Mouse (Mus musculus): ENCODE data around the gene Olfr557. TPM values are rescaled to one million over a fixed set of nuclear protein-coding genes. Genes with fewer than 3 reads are reported as not detected.

The Olfr557 gene
- polyA plus RNA-seq (2015; fragmentation: Nextera tagmentation; extraction: Ambion mirVana) = not detected in 2 replicates

- Histone ChIP-seq H3K36me3 (no peaks in the 10 kb centered on the region), H3K4me3 (no peak within 1 kb of the TSS), H3K9ac (no peak within 1 kb of the TSS), H3K4me2 (no peak within 1 kb of the TSS), H3K4me1 (no peaks in the 10 kb centered on the region), H3K27me3 (replicated peaks) (no peaks in the 10 kb centered on the region), H3K27ac (replicated peaks) (no peak within 1 kb of the TSS), H3K9me3 (no peaks in the 10 kb centered on the region)
- ATAC-seq (ENCODE audit: extremely low read depth, insufficient number of reproducible peaks, low FRiP score, low TSS enrichment) = no peak
- WGBS = 60% methylated on average over 5 of the region's 5 CpGs
These were observed at the start of gene Olfr557 for GRCm38 (mm10) chr7:102695358-102696125. Gene Olfr557 (plus strand): TSS chr7:102695910.

- ATAC-seq (ENCODE audit: extremely low read depth, insufficient number of reproducible peaks, low FRiP score, low TSS enrichment) = no peak
- no peak within 1 kb of the TSS for H3K4me3 ChIP-seq
- H3K9ac ChIP-seq = no peak within 1 kb of the TSS
- no peak within 1 kb of the TSS for H3K27ac ChIP-seq (replicated peaks)
- H3K36me3 ChIP-seq = no peaks in the 10 kb centered on the region
- H3K9me3 ChIP-seq = no peaks in the 10 kb centered on the region
- no peaks in the 10 kb centered on the region for H3K27me3 ChIP-seq (replicated peaks)
- no peaks in the 10 kb centered on the region for H3K4me1 ChIP-seq
- H3K4me2 ChIP-seq = no peak within 1 kb of the TSS
- WGBS = 55% methylated on average over 1 of the region's 1 CpGs
These were observed 37.2 kb upstream of the Olfr557 start, which contains the start of gene Olfr555 for GRCm38 (mm10) chr7:102658523-102658922. Gene Olfr555 (plus strand): TSS chr7:102658823.

DNA sequence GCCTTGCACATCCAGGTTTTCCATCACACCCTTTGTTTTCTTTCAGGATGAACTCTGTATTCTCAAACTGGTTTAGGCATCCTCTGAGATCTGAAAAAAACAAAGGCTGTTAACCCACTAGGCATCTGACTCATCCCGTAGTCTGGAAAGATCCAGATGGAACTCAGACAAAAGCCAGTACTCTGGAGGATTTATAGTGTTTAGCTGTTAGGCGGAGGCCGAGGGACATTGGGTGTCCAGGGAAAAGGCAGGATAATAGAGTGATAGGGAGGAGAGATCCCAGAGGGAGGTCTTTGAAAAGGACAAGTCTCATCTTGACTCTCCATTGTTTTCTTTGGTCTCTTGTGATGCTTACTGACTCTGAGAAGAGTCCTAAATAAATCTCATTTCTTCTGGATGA, 31.1 kb upstream of the Olfr557 start, which contains the start of gene Olfr556:
Gene Olfr556, plus strand, starts transcription at position 301 of the 400 bp plus-strand sequence.
- H3K9me3 ChIP-seq = no peaks in the 10 kb centered on the region
- ATAC-seq (ENCODE audit: extremely low read depth, insufficient number of reproducible peaks, low FRiP score, low TSS enrichment) = no peak
- H3K4me1 ChIP-seq = no peaks in the 10 kb centered on the region
- H3K9ac ChIP-seq = no peak within 1 kb of the TSS
- H3K4me3 ChIP-seq = no peak within 1 kb of the TSS
- no peaks in the 10 kb centered on the region for H3K36me3 ChIP-seq
- H3K27ac ChIP-seq (replicated peaks) = no peak within 1 kb of the TSS
- 60% methylated on average over 3 of the region's 3 CpGs for WGBS
- no peak within 1 kb of the TSS for H3K4me2 ChIP-seq
- H3K27me3 ChIP-seq (replicated peaks) = no peaks in the 10 kb centered on the region

DNA sequence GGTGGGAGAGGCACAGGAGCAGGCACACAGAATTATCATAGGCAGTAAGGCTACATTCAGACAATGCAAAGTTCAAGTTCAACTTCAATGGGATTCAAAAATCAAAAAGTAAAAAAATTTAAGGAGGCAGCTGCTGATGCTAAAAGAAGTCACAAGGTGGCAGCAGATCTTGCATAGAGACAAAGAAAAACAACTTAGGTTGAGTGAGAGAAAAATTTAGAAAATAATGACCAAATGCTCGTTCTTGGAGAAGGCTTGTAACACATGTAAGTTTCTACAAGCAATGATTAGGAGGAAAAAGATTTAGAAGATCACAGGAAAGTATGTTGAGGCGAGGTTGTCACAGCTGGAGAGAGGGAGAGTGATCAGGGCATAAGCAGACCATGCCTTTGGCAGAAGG, 30.3 kb upstream of the Olfr557 start:
- ATAC-seq (ENCODE audit: extremely low read depth, insufficient number of reproducible peaks, low FRiP score, low TSS enrichment) = no peak
- no peak overlapping the region for H3K27ac ChIP-seq (replicated peaks)
- H3K4me1 ChIP-seq = no peaks in the 10 kb centered on the region
- WGBS = 34% methylated on average over 2 of the region's 2 CpGs
- no peak overlapping the region for H3K4me2 ChIP-seq
- no peaks in the 10 kb centered on the region for H3K9me3 ChIP-seq
- no peak overlapping the region for H3K9ac ChIP-seq
- H3K4me3 ChIP-seq = no peak overlapping the region
- no peaks in the 10 kb centered on the region for H3K36me3 ChIP-seq
- H3K27me3 ChIP-seq (replicated peaks) = no peaks in the 10 kb centered on the region

DNA sequence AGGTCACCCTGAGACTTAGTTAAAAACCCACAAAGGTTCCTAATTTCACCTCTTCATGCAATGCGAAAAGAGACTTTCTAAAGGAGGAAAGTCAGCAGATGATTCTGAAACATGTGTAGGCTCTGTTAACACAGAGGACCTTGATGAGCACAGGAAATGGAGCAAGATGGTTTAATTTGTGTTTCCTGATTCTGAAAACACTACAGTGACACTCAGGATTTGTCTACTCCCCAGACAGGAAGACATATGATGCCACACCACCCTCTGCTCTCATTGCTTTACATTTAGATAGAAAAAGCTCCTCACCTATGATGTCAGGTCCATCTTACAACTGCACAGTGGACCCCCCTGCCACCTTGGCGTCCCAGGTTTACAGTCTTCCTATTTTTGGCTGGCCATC, 19.5 kb upstream of the Olfr557 start:
- Histone ChIP-seq H3K9ac (no peak overlapping the region), H3K4me1 (peaks cover 8% of the 10 kb centered on the region), H3K36me3 (peaks cover 23% of the 10 kb centered on the region), H3K27ac (replicated peaks) (no peak overlapping the region), H3K4me3 (no peak overlapping the region), H3K27me3 (replicated peaks) (no peaks in the 10 kb centered on the region), H3K9me3 (no peaks in the 10 kb centered on the region), H3K4me2 (no peak overlapping the region)
- 80% methylated on average over 2 of the region's 2 CpGs for WGBS
- ATAC-seq (ENCODE audit: extremely low read depth, insufficient number of reproducible peaks, low FRiP score, low TSS enrichment) = no peak

DNA sequence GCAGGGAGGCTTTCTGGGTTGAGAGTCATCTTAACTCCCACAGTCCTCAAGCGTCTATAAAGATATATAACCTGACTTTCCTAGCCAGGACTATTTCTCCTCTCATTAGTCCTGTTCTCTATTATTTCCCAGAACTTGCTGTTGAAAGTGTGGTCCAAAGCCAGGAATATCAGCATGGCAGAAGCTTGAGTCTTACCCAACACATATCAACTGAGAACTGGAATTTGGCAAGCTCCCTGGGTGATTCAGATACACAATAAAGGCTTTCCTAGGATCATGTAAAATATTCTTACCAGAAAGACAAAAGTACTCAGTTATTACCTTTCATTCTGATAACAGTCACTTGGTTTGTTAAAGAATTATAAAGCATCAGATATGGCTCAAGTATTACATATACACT, 13.8 kb upstream of the Olfr557 start:
- Histone ChIP-seq H3K4me2 (no peak overlapping the region), H3K36me3 (peaks cover 43% of the 10 kb centered on the region), H3K4me3 (no peak overlapping the region), H3K27me3 (replicated peaks) (no peaks in the 10 kb centered on the region), H3K27ac (replicated peaks) (no peak overlapping the region), H3K4me1 (peaks cover 8% of the 10 kb centered on the region), H3K9ac (no peak overlapping the region), H3K9me3 (no peaks in the 10 kb centered on the region)
- 48% methylated on average over 1 of the region's 1 CpGs for WGBS
- ATAC-seq (ENCODE audit: extremely low read depth, insufficient number of reproducible peaks, low FRiP score, low TSS enrichment) = no peak

GRCm38 (mm10) chr7:102686944-102687501, 8.7 kb upstream of the Olfr557 start, which contains the start of gene Trim68:
Gene Trim68 (minus strand): TSS chr7:102687327.
- H3K27me3 ChIP-seq (replicated peaks) = no peaks in the 10 kb centered on the region
- H3K9me3 ChIP-seq = no peaks in the 10 kb centered on the region
- ATAC-seq (ENCODE audit: extremely low read depth, insufficient number of reproducible peaks, low FRiP score, low TSS enrichment) = peak; percentile 96
- peak within 1 kb of the TSS; percentile 85 for H3K27ac ChIP-seq (replicated peaks)
- H3K36me3 ChIP-seq = peaks cover 16% of the 10 kb centered on the region
- peaks cover 4% of the 10 kb centered on the region; the same call in 1 of the 2 replicates for H3K4me1 ChIP-seq
- peak within 1 kb of the TSS; percentile 75 for H3K4me2 ChIP-seq
- peak within 1 kb of the TSS; percentile 87 for H3K9ac ChIP-seq
- H3K4me3 ChIP-seq = peak within 1 kb of the TSS; percentile 70
- under 1% methylated on average over 39 of the region's 40 CpGs for WGBS

GRCm38 (mm10) chr7:102698461-102698860, 2.8 kb downstream of the Olfr557 start:
- no peak overlapping the region for H3K9ac ChIP-seq
- no peak overlapping the region for H3K4me3 ChIP-seq
- no peak for ATAC-seq (ENCODE audit: extremely low read depth, insufficient number of reproducible peaks, low FRiP score, low TSS enrichment)
- no peaks in the 10 kb centered on the region for H3K4me1 ChIP-seq
- H3K27me3 ChIP-seq (replicated peaks) = no peaks in the 10 kb centered on the region
- no peak overlapping the region for H3K27ac ChIP-seq (replicated peaks)
- no peak overlapping the region for H3K4me2 ChIP-seq
- 86% methylated on average over 7 of the region's 7 CpGs for WGBS
- no peaks in the 10 kb centered on the region for H3K9me3 ChIP-seq
- H3K36me3 ChIP-seq = no peaks in the 10 kb centered on the region

DNA sequence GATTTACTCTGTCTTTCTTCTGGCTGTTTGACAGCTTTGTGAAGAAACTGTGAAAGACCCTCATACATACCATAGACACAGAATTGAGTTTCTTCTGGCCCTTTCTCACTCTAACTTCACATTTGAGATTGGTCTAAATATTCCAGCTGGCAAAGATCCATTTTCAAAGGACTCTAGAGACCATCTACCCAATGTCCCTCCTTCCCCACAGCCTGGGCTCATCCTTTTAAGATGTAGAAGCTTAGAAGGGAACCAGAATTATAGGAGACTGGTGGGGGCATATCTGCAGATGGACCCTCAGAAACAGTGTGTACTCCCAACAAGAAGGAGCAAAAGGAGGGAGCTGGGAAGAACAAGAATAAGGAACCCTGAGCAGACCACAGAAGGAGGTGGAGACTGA, 6.2 kb downstream of the Olfr557 start, which contains the start of gene Olfr558:
Gene Olfr558, plus strand, starts transcription at position 301 of the 400 bp plus-strand sequence.
- H3K4me3 ChIP-seq = no peak within 1 kb of the TSS
- H3K27ac ChIP-seq (replicated peaks) = no peak within 1 kb of the TSS
- H3K4me1 ChIP-seq = no peaks in the 10 kb centered on the region
- H3K4me2 ChIP-seq = no peak within 1 kb of the TSS
- no peaks in the 10 kb centered on the region for H3K9me3 ChIP-seq
- H3K9ac ChIP-seq = no peak within 1 kb of the TSS
- H3K27me3 ChIP-seq (replicated peaks) = no peaks in the 10 kb centered on the region
- H3K36me3 ChIP-seq = no peaks in the 10 kb centered on the region
- no peak for ATAC-seq (ENCODE audit: extremely low read depth, insufficient number of reproducible peaks, low FRiP score, low TSS enrichment)

DNA sequence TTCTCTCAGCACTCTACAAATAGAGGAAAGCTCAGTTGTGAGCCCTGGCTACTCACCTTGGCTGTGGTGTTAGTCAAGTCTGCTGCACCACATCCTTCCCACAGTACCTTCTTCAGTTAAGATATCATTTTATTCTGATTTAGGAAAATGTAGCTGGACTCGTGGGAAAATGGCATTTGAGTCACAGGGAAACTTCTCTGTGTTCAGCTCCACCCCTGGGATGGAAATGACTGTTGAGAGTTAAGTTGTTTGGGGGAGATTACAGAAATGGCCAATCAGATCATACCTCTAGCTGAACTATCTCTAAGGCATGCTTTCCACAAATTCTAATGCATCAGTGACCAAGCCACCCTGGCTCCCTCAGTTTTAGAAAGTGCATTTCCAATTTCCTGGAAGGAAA, 23.3 kb downstream of the Olfr557 start, which contains the start of gene Olfr33:
Gene Olfr33, minus strand, starts transcription at position 101 of the 400 bp plus-strand sequence.
- 41% methylated on average over 1 of the region's 1 CpGs for WGBS
- ATAC-seq (ENCODE audit: extremely low read depth, insufficient number of reproducible peaks, low FRiP score, low TSS enrichment) = no peak

GRCm38 (mm10) chr7:102727391-102727790, 31.7 kb downstream of the Olfr557 start, which contains the start of gene Olfr559:
Gene Olfr559 (minus strand): TSS chr7:102727491.
- no peak for ATAC-seq (ENCODE audit: extremely low read depth, insufficient number of reproducible peaks, low FRiP score, low TSS enrichment)
- no peaks in the 10 kb centered on the region for H3K9me3 ChIP-seq
- no peaks in the 10 kb centered on the region for H3K36me3 ChIP-seq
- no peak within 1 kb of the TSS for H3K9ac ChIP-seq
- no peak within 1 kb of the TSS for H3K4me2 ChIP-seq
- no peak within 1 kb of the TSS for H3K27ac ChIP-seq (replicated peaks)
- H3K27me3 ChIP-seq (replicated peaks) = no peaks in the 10 kb centered on the region
- H3K4me1 ChIP-seq = no peaks in the 10 kb centered on the region
- H3K4me3 ChIP-seq = no peak within 1 kb of the TSS

More for the DNA sequence above, 23.3 kb downstream of the Olfr557 start, which contains the start of gene Olfr33:
- no peaks in the 10 kb centered on the region for H3K4me1 ChIP-seq
- no peaks in the 10 kb centered on the region for H3K36me3 ChIP-seq
- H3K4me3 ChIP-seq = no peak within 1 kb of the TSS
- H3K27me3 ChIP-seq (replicated peaks) = no peaks in the 10 kb centered on the region
- H3K27ac ChIP-seq (replicated peaks) = no peak within 1 kb of the TSS
- H3K9ac ChIP-seq = no peak within 1 kb of the TSS
- no peak within 1 kb of the TSS for H3K4me2 ChIP-seq
- no peaks in the 10 kb centered on the region for H3K9me3 ChIP-seq
